Mouse (Mus musculus) ES-E14 (cell line): ENCODE results near the gene Snrnp25. TPM values are rescaled to one million over a fixed set of nuclear protein-coding genes. Genes with fewer than 3 reads are reported as not detected.

Experiments used
- DNase-seq: peaks from one replicate; pipeline ENCODE4 v3.0.0-alpha.2; 2013; ENCODE audit warnings: low read depth, low spot score
- H3K27ac ChIP-seq: 2 replicates; pipeline ENCODE4 v1.5.1; 2012; ENCODE audit warnings: low read depth, mild to moderate bottlenecking, low read length, moderate library complexity, mixed read lengths; ENCODE audit not compliant: poor library complexity, insufficient read depth, severe bottlenecking
- H3K36me3 ChIP-seq: 2 replicates; pipeline ENCODE4 v1.6.1; 2012; ENCODE audit warnings: mild to moderate bottlenecking, low read length, moderate library complexity, mixed read lengths; ENCODE audit not compliant: control insufficient read depth, poor library complexity, insufficient read depth, severe bottlenecking
- H3K4me1 ChIP-seq, 2 experiments: fragments of 150-350 bp in 1 of 2; sonication (generic) in 1 of 2; 2 replicates each; pipeline ENCODE4 v1.6.1; 2012; ENCODE audit warnings: low read length in 2 of 2, mild to moderate bottlenecking in 1 of 2, mixed read lengths in 1 of 2; ENCODE audit not compliant: control insufficient read depth in 2 of 2, insufficient read depth in 2 of 2, poor library complexity in 1 of 2
- H3K4me3 ChIP-seq, 2 experiments: fragments of 150-350 bp in 1 of 2; sonication (generic) in 1 of 2; 2 replicates each; pipeline ENCODE4 v1.5.1; 2012; ENCODE audit warnings: low read length in 2 of 2, low read depth in 1 of 2, mild to moderate bottlenecking in 1 of 2, mixed read lengths in 1 of 2; ENCODE audit not compliant: insufficient read depth in 1 of 2, poor library complexity in 1 of 2, severe bottlenecking in 1 of 2
- H3K9ac ChIP-seq: 2 replicates; pipeline ENCODE4 v1.6.1; 2012; ENCODE audit warnings: low read depth, mild to moderate bottlenecking, low read length, mixed read lengths; ENCODE audit not compliant: poor library complexity, insufficient read depth, severe bottlenecking
- H3K9me3 ChIP-seq: fragments of 150-350 bp; sonication (generic); 2 replicates; pipeline ENCODE4 v1.6.1; 2012; ENCODE audit warnings: low read depth, mild to moderate bottlenecking, low read length; ENCODE audit not compliant: control insufficient read depth, insufficient read depth
- CHD2 ChIP-seq: IDR thresholded peaks from 2 replicates; pipeline ENCODE4 v1.6.1; 2014; ENCODE audit warnings: mild to moderate bottlenecking, low read depth, low read length, inconsistent platforms
- HCFC1 ChIP-seq: IDR thresholded peaks from 2 replicates; pipeline ENCODE4 v1.6.1; 2012; ENCODE audit warnings: low read length, inconsistent platforms, borderline replicate concordance; ENCODE audit not compliant: insufficient read depth
- MAFK ChIP-seq: IDR thresholded peaks from 2 replicates; pipeline ENCODE4 v1.6.1; 2014; ENCODE audit warnings: mild to moderate bottlenecking, low read depth, low read length, inconsistent platforms; ENCODE audit not compliant: insufficient read depth
- ZC3H11A ChIP-seq: IDR thresholded peaks from 2 replicates; pipeline ENCODE4 v1.6.1; 2012; ENCODE audit warnings: low read depth, mild to moderate bottlenecking, inconsistent platforms, low read length, borderline replicate concordance
- ZNF384 ChIP-seq: IDR thresholded peaks from 2 replicates; pipeline ENCODE4 v1.6.1; 2012; ENCODE audit warnings: low read depth, low read length, inconsistent platforms
- in situ Hi-C, 2 experiments: fragments of 600-800 bp; cut with MboI; formaldehyde crosslinking; loops; one replicate each; pipeline ENCODE4 v1.15.1; 2025; ENCODE audit warnings: low sequenced_read_pairs in 2 of 2, inconsistent platforms in 1 of 2; ENCODE audit not compliant: unreplicated experiment in 2 of 2
- total RNA-seq: library from RNA; depleted of rRNA; stranded (reverse); fragments of 300-350 nt; gene quantifications from 2 replicates; pipeline ENCODE4 v1.2.3, GENCODE M21; 2012

Gene Snrnp25
- total RNA-seq, 1 experiment = 79.5 TPM

DNA sequence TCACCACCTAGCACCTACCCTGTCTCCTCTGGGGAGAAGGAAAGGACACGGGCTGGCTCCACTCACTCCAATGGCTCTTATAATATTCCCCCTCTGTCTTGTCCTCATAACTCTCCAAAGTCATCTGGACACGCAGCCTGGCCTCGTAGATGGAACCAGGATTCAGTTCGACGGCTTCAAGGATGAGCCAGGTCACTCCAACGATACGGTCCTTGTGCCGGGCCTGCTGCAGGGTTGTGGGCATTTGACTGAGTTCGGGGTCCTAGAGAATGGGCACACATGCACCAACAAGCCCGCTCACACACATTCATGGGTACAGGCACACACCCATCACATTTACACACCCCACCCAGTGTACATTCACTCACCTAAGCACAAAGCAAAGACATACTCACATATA is 12.1 kb upstream of the Snrnp25 start:
- in situ Hi-C loops = no loop called here
- H3K27ac ChIP-seq = no peak overlapping the region
- H3K9me3 ChIP-seq = no peaks in the 10 kb centered on the region
- no peak for TF ChIP-seq HCFC1
- no peak for TF ChIP-seq ZC3H11A
- TF ChIP-seq MAFK = no peak
- no peak for TF ChIP-seq CHD2
- no peak for TF ChIP-seq ZNF384
- no peak for DNase-seq
- no peak overlapping the region for H3K9ac ChIP-seq
- no peak overlapping the region for H3K4me3 ChIP-seq
- H3K4me1 ChIP-seq = peaks cover 0 to 6% of the 10 kb centered on the region in 2 experiments; a peak in 1 of 4 replicates
- no peaks in the 10 kb centered on the region for H3K36me3 ChIP-seq

- no peak for TF ChIP-seq HCFC1
- TF ChIP-seq CHD2 = no peak
- TF ChIP-seq MAFK = no peak
- no peak for TF ChIP-seq ZNF384
- TF ChIP-seq ZC3H11A = no peak
- no peak for DNase-seq
- Histone ChIP-seq H3K4me1 (peaks cover 0 to 8% of the 10 kb centered on the region in 2 experiments; a peak in 1 of 4 replicates), H3K27ac (no peak overlapping the region), H3K9me3 (no peaks in the 10 kb centered on the region), H3K36me3 (no peaks in the 10 kb centered on the region), H3K9ac (no peak overlapping the region), H3K4me3 (no peak overlapping the region)
- in situ Hi-C loops = no loop called here
These were observed 11.1 kb upstream of the Snrnp25 start for GRCm38 (mm10) chr11:32194086-32194485.

- Histone ChIP-seq H3K4me1 (peaks cover 0 to 7% of the 10 kb centered on the region in 2 experiments; a peak in 1 of 4 replicates), H3K9ac (no peak overlapping the region), H3K9me3 (no peaks in the 10 kb centered on the region), H3K4me3 (no peak overlapping the region), H3K27ac (no peak overlapping the region), H3K36me3 (no peaks in the 10 kb centered on the region)
- no peak for TF ChIP-seq HCFC1
- no peak for TF ChIP-seq CHD2
- no peak for TF ChIP-seq MAFK
- no peak for TF ChIP-seq ZC3H11A
- TF ChIP-seq ZNF384 = no peak
- DNase-seq = no peak
- in situ Hi-C loops = no loop called here
These were observed 10.6 kb upstream of the Snrnp25 start for GRCm38 (mm10) chr11:32194626-32195025.

DNA sequence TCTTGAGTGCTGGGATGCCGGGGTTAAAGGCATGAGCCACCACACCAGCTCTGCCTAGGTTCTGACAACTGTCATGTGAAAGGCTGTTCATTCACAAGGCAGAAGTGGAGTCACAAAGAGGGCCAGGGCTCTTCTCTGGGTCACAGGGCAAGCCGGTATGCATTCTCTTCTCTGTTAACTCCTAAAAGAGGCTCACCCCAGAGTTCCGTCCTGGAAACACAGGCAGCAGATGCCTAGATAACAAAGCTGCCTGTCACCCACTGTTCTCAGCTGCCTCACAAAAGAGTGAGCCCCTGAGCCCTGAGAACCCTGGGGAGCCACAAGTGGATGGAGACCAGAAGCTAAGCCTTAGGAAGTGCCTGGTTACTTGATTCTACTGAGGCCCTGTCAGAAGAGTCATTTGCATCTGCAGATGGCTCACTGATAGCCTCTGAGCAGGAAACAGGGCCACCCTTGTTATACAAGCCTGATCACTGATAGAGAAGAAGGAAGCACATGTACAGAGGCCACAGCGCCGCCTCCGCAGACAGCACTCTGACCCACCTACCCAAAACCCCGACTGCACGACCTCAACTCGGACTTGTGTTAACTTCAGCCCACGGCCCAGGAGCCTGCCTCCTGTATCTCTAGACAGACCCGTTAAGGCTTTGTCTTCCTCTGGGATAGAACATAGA is 9.2 kb upstream of the Snrnp25 start:
- no peak overlapping the region for H3K9ac ChIP-seq
- no peak for TF ChIP-seq MAFK
- TF ChIP-seq HCFC1 = no peak
- TF ChIP-seq ZC3H11A = no peak
- TF ChIP-seq ZNF384 = no peak
- no peak for TF ChIP-seq CHD2
- no peaks in the 10 kb centered on the region for H3K36me3 ChIP-seq
- no peak overlapping the region for H3K4me3 ChIP-seq
- peaks cover 0 to 3% of the 10 kb centered on the region in 2 experiments; a peak in 1 of 4 replicates for H3K4me1 ChIP-seq
- no peaks in the 10 kb centered on the region for H3K9me3 ChIP-seq
- H3K27ac ChIP-seq = no peak overlapping the region
- DNase-seq = no peak
- in situ Hi-C loops = no loop called here
